Mouse (Mus musculus) bone marrow, adult 2 months (tissue): Measurements from ENCODE around the gene Ccr10. TPM values are rescaled to one million over a fixed set of nuclear protein-coding genes. Genes with fewer than 3 reads are reported as not detected.
"Not testable (repeated sequence)": the region's sequence is repeated elsewhere in the genome, so short reads cannot be mapped to it uniquely, and the experiment has no call there.

ENCODE experiments used
- H3K27ac ChIP-seq: fragments of 200-500 bp; 2 replicates; pipeline ENCODE4 v1.5.1; 2012; ENCODE audit warnings: low read depth, mild to moderate bottlenecking, control low read depth, inconsistent platforms, low read length; ENCODE audit not compliant: control insufficient read depth, poor library complexity, insufficient read depth
- H3K4me1 ChIP-seq: fragments of 200-500 bp; 2 replicates; pipeline ENCODE4 v1.6.1; 2011; ENCODE audit warnings: low read length; ENCODE audit not compliant: control insufficient read depth, insufficient read depth
- H3K4me3 ChIP-seq: fragments of 200-500 bp; replicated peaks from 2 replicates; pipeline ENCODE3; 2011; ENCODE audit warnings: mild to moderate bottlenecking, low read depth, low read length, control low read depth; ENCODE audit not compliant: control insufficient read depth
- CTCF ChIP-seq: fragments of 200-500 bp; IDR thresholded peaks from 2 replicates; pipeline ENCODE4 v1.5.1; 2011; ENCODE audit warnings: low read length, control low read depth; ENCODE audit not compliant: control insufficient read depth, insufficient read depth
- POLR2A ChIP-seq: fragments of 200-500 bp; IDR thresholded peaks from 2 replicates; pipeline ENCODE4 v1.6.1; 2011; ENCODE audit warnings: low read depth, mild to moderate bottlenecking, control low read depth, low read length, borderline replicate concordance; ENCODE audit not compliant: control insufficient read depth
- WGBS: fragments of 180-500 bp; shearing (Covaris S2); methylation state at CpG from one replicate; pipeline ENCODE4 v1.1.7; 2018; 5-methylcytosine and 5-hydroxymethylcytosine counted together
- polyA plus RNA-seq: library from polyadenylated mRNA; stranded (reverse); fragments of >200 nt; gene quantifications from 2 replicates; pipeline ENCODE4 v1.2.4, GENCODE M21; 2011; ENCODE audit warnings: low replicate concordance; ENCODE audit not compliant: missing spikeins, insufficient read depth, insufficient read length

The Ccr10 gene
- polyA plus RNA-seq, 1 experiment, result not detected

- Histone ChIP-seq H3K4me1 (no peaks in the 10 kb centered on the region), H3K4me3 (no peak overlapping the region), H3K27ac (no peak overlapping the region)
- TF ChIP-seq POLR2A (no peak), CTCF (no peak)
- 32% methylated on average over 12 of the region's 12 CpGs for WGBS
Measured at GRCm38 (mm10) chr11:101133037-101133436, 42.2 kb downstream of the Ccr10 start.

- H3K4me3 ChIP-seq, result no peak overlapping the region
- no peak overlapping the region for H3K27ac ChIP-seq
- 87% methylated on average over 6 of the region's 6 CpGs for WGBS
- no peaks in the 10 kb centered on the region for H3K4me1 ChIP-seq
- TF ChIP-seq POLR2A (no peak), CTCF (peak; percentile 45)
Measured at GRCm38 (mm10) chr11:101131701-101132100, 43.5 kb downstream of the Ccr10 start.

GRCm38 (mm10) chr11:101131187-101131586, 44.1 kb downstream of the Ccr10 start:
- 72% methylated on average over 2 of the region's 2 CpGs for WGBS
- TF ChIP-seq POLR2A, result no peak
- TF ChIP-seq CTCF, result no peak
- Histone ChIP-seq H3K27ac (no peak overlapping the region), H3K4me3 (no peak overlapping the region), H3K4me1 (no peaks in the 10 kb centered on the region)

- Histone ChIP-seq H3K4me3 (no peak overlapping the region), H3K4me1 (no peaks in the 10 kb centered on the region), H3K27ac (no peak overlapping the region)
- 59% methylated on average over 18 of the region's 18 CpGs for WGBS
- no peak for TF ChIP-seq POLR2A
- no peak for TF ChIP-seq CTCF
Measured at GRCm38 (mm10) chr11:101130056-101130756, 45.0 kb downstream of the Ccr10 start.

DNA sequence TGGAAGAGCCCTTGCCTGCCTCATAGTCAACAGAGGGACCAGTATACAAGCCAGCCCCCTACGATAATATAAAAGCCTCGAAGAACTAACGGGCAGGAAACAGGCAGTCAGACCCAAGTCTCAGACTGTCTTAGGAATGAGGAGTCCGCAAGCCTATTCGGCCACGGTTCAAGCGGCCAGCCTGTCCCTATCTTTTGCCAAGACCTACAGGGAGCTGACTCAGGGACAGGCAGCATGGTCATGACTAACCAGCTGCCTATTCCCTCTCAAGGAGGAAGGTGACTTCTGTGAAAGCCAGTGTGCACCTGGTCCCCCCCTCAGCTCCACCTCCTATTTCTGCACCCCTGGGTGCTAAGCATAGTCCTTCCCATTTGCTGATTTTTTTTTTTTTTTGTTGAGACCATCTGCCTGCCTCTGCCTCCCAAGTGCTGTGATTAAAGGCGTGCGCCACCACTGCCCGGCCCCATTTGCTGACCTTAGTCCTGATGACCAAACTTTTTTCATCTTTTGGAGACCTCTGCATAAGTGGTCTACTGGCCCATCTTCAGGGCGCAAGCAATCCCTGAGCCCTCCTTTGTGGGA, 46.2 kb downstream of the Ccr10 start:
- no peak overlapping the region for H3K27ac ChIP-seq
- WGBS, result 80% methylated on average over 11 of the region's 11 CpGs
- H3K4me3 ChIP-seq, result no peak overlapping the region
- no peaks in the 10 kb centered on the region for H3K4me1 ChIP-seq
- no peak for TF ChIP-seq CTCF
- TF ChIP-seq POLR2A, result no peak

GRCm38 (mm10) chr11:101127075-101127474, 48.2 kb downstream of the Ccr10 start:
- no peak for TF ChIP-seq POLR2A
- TF ChIP-seq CTCF, result no peak
- WGBS, result 85% methylated on average over 1 of the region's 1 CpGs
- H3K4me3 ChIP-seq, result no peak overlapping the region
- no peak overlapping the region for H3K27ac ChIP-seq
- H3K4me1 ChIP-seq, result no peaks in the 10 kb centered on the region

- not testable (repeated sequence) for H3K27ac ChIP-seq, H3K4me1 ChIP-seq, H3K4me3 ChIP-seq
- 94% methylated on average over 9 of the region's 9 CpGs for whole genome bisulfite sequencing
Measured at GRCm38 (mm10) chr11:101125008-101125407, 50.2 kb downstream of the Ccr10 start.

DNA sequence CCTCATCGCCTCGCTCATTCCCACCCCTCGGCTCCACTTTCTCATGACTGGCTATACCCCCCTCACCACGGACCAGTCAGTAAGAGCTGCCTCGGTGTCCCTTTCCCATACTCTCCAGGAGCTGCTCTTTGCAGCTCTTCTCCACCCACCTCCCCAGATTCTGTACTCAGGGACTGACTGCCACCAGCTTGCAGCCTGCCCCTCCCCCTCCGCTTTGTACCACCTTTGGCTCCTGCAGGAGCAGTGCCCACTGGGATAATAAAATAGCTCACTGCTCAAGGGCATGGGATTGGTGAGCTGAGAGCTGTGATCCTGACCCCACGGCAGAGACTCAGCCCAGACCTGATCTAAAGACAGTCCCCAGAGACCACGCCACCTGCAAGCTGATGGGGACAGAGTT, 50.7 kb downstream of the Ccr10 start:
- H3K27ac ChIP-seq, H3K4me1 ChIP-seq, H3K4me3 ChIP-seq: not testable (repeated sequence)
- WGBS, result 93% methylated on average over 8 of the region's 8 CpGs

Other genes starting within 250 kb of the Ccr10 start
- gene Stat3, start 235.9 kb downstream of the Ccr10 start, polyA plus RNA-seq, result 21.4 and 60.0 TPM in 2 replicates
- gene Cavin1, start 204.6 kb downstream of the Ccr10 start, polyA plus RNA-seq, result 54.2 and 71.2 TPM in 2 replicates
- 44.9 and 61.5 TPM in 2 replicates for gene Atp6v0a1, start 166.0 kb downstream of the Ccr10 start, polyA plus RNA-seq
- gene Naglu, start 105.4 kb downstream of the Ccr10 start, polyA plus RNA-seq, result 3.4 and 5.6 TPM in 2 replicates
- gene Hsd17b1, start 97.0 kb downstream of the Ccr10 start, polyA plus RNA-seq, result 0.97 and 2.3 TPM in 2 replicates
- gene Coasy, start 92.9 kb downstream of the Ccr10 start, polyA plus RNA-seq, result 11.2 and 25.5 TPM in 2 replicates
- gene Mlx, start 88.2 kb downstream of the Ccr10 start, polyA plus RNA-seq, result 15.3 and 23.6 TPM in 2 replicates
- 12.6 and 14.3 TPM in 2 replicates for gene Psmc3ip, start 80.0 kb downstream of the Ccr10 start, polyA plus RNA-seq
- 34.4 and 49.4 TPM in 2 replicates for gene Retreg3, start 55.5 kb downstream of the Ccr10 start, polyA plus RNA-seq
- gene Tubg1, start 55.5 kb downstream of the Ccr10 start, polyA plus RNA-seq, result 12.3 and 16.4 TPM in 2 replicates
- gene Tubg2, start 19.5 kb downstream of the Ccr10 start, polyA plus RNA-seq, result 3.4 TPM in 1 of 2 replicates, not detected in the other
- 0.54 and 1.5 TPM in 2 replicates for gene Cntnap1, start 4.9 kb downstream of the Ccr10 start, polyA plus RNA-seq
- 2.0 and 2.1 TPM in 2 replicates for gene Plekhh3, start 4.1 kb downstream of the Ccr10 start, polyA plus RNA-seq
- gene Ezh1, start 51.0 kb upstream of the Ccr10 start, polyA plus RNA-seq, result 21.2 and 35.8 TPM in 2 replicates
- 4.6 and 4.8 TPM in 2 replicates for gene Ramp2, start 70.6 kb upstream of the Ccr10 start, polyA plus RNA-seq
- 71.9 and 86.6 TPM in 2 replicates for gene Vps25, start 78.3 kb upstream of the Ccr10 start, polyA plus RNA-seq
- 5.5 and 19.8 TPM in 2 replicates for gene Wnk4, start 85.1 kb upstream of the Ccr10 start, polyA plus RNA-seq
- gene Cntd1, start 103.6 kb upstream of the Ccr10 start, polyA plus RNA-seq, result 1.3 and 2.2 TPM in 2 replicates
- gene Coa3, start 103.7 kb upstream of the Ccr10 start, polyA plus RNA-seq, result 34.2 and 61.9 TPM in 2 replicates
- 144 and 173 TPM in 2 replicates for gene Becn1, start 126.8 kb upstream of the Ccr10 start, polyA plus RNA-seq
- gene Psme3, start 140.8 kb upstream of the Ccr10 start, polyA plus RNA-seq, result 114 and 148 TPM in 2 replicates
- gene Aoc2, start 149.6 kb upstream of the Ccr10 start, polyA plus RNA-seq, result 11.0 and 12.4 TPM in 2 replicates
- gene Aoc3, start 155.2 kb upstream of the Ccr10 start, polyA plus RNA-seq, result 0.82 and 1.0 TPM in 2 replicates
- gene G6pc, start 192.1 kb upstream of the Ccr10 start, polyA plus RNA-seq, result not detected in 2 replicates
- gene Aarsd1, start 242.2 kb upstream of the Ccr10 start, polyA plus RNA-seq, result 17.9 and 28.0 TPM in 2 replicates
- 7.1 and 7.2 TPM in 2 replicates for gene Gm27029, start 249.4 kb upstream of the Ccr10 start, polyA plus RNA-seq
- gene Rundc1, start 249.6 kb upstream of the Ccr10 start, polyA plus RNA-seq, result 3.5 and 10.7 TPM in 2 replicates
- 2.4 TPM in 1 of 2 replicates, not detected in the other for gene Ptges3l, start 249.9 kb upstream of the Ccr10 start, polyA plus RNA-seq